8 mouse cellular contexts compared by ENCODE assay signal in the genomic region with DNA sequence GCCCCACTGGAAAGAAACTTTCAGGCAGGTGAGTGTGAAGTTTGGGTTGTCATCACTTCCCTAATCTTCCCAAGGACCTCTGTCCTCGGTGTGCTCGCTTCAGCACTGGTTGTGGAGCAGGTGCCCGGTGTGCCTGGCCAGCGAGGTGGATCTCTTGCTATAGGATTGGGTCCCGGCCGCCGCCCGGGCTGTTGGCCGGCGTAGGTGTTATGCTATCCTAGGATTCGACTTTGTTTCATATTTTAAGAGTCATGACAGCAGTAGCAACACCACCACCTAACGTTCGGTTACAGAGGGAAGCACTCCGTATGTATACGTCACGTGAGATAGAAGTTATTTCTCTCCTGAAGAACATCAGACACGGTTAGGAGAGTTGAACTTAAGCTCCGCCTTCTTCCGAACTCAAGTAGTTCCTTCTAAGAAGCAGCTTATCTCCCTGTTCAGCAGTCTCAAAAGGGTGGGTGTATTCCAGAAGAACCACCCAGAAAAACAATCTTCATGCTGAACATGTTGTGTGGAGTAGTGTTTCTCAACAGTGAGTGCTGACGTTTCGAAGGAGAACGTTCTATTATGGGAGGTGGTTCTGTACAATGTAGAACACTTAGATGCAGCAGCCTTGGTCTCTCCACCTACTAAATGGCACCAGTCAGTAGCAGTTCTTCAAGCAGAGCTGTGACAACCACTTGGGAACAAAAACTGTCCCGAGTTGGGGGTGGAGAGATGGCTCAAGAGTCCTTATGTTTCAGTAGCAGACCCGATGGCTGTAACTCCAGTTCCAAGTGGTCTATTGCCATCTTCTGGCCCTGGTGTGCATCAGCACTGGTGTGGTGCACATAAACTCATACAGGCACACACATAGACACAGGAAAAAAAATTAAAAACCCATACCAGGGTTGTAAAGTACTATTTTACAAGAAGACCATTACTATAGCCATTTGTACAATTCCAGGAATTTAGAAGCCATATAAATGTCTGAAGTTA. TPM values are rescaled to one million over a fixed set of nuclear protein-coding genes. Genes with fewer than 3 reads are reported as not detected.
A peak's percentile ranks its signal among the peaks of the same experiment; 100 is the strongest.
DNase-seq lines count a peak whose midpoint lies in the region; ATAC-seq and TF ChIP-seq lines count a peak whose summit lies in the region.

No protein-coding gene starts in this region.

- TF ChIP-seq CTCF in left cerebral cortex, adult 2 months (IDR thresholded peaks at IDR 0.05) = no peak; the same call in 1 of the 2 replicates

- peaks cover 28% of the 10 kb centered on the region for H3K36me3 ChIP-seq in forebrain, embryonic 15.5 days
- H3K36me3 ChIP-seq in liver, embryonic 13.5 days = peaks cover 57% of the 10 kb centered on the region
- H3K36me3 ChIP-seq in neural tube, embryonic 13.5 days = peaks cover 38% of the 10 kb centered on the region

- peak; percentile 14 for ATAC-seq in activated CD4-positive, CD25-positive, alpha-beta regulatory T cell, adult 4 months
- peak; percentile 51 for ATAC-seq in forebrain, embryonic 15.5 days (replicated peaks)
- peak; percentile 67 for ATAC-seq in liver, embryonic 13.5 days (ENCODE audit: low read depth)
- ATAC-seq in neural tube, embryonic 13.5 days (ENCODE audit: low read depth) = no peak; the same call in 1 of the 2 replicates

- H3K4me3 ChIP-seq in left cerebral cortex, adult 2 months = peak overlapping the region; percentile 90
- peak overlapping the region; percentile 89 for H3K4me3 ChIP-seq in forebrain, embryonic 15.5 days
- peak overlapping the region; percentile 84 for H3K4me3 ChIP-seq in liver, embryonic 13.5 days (replicated peaks)
- peak overlapping the region; percentile 94 for H3K4me3 ChIP-seq in neural tube, embryonic 13.5 days

- H3K4me1 ChIP-seq in forebrain, embryonic 15.5 days = peaks cover 25% of the 10 kb centered on the region
- peaks cover 62% of the 10 kb centered on the region for H3K4me1 ChIP-seq in liver, embryonic 13.5 days (replicated peaks)
- peaks cover 26% of the 10 kb centered on the region for H3K4me1 ChIP-seq in neural tube, embryonic 13.5 days (replicated peaks)

- no peaks in the 10 kb centered on the region for H3K9me3 ChIP-seq in forebrain, embryonic 15.5 days
- H3K9me3 ChIP-seq in liver, embryonic 13.5 days (replicated peaks) = no peaks in the 10 kb centered on the region
- no peaks in the 10 kb centered on the region for H3K9me3 ChIP-seq in neural tube, embryonic 13.5 days

- 16% methylated on average over 24 of the region's 24 CpGs for WGBS in forebrain, embryonic 15.5 days
- WGBS in liver, embryonic 13.5 days (ENCODE audit: insufficient replicate concordance) = 7% methylated on average over 24 of the region's 24 CpGs
- 18% methylated on average over 24 of the region's 24 CpGs for WGBS in neural tube, embryonic 13.5 days

- intact Hi-C loops in left cerebral cortex, adult 2 months (cut with DNase I) = no loop called here

- no peaks in the 10 kb centered on the region for H3K27me3 ChIP-seq in forebrain, embryonic 15.5 days
- H3K27me3 ChIP-seq in liver, embryonic 13.5 days = no peaks in the 10 kb centered on the region
- H3K27me3 ChIP-seq in neural tube, embryonic 13.5 days = no peaks in the 10 kb centered on the region

- H3K9ac ChIP-seq in forebrain, embryonic 15.5 days (replicated peaks) = peak overlapping the region; percentile 59
- H3K9ac ChIP-seq in liver, embryonic 13.5 days = peak overlapping the region; percentile 89
- peak overlapping the region; percentile 78 for H3K9ac ChIP-seq in neural tube, embryonic 13.5 days

- peak overlapping the region; percentile 83 for H3K4me2 ChIP-seq in forebrain, embryonic 15.5 days (replicated peaks)
- peak overlapping the region; percentile 78 for H3K4me2 ChIP-seq in liver, embryonic 13.5 days
- peak overlapping the region; percentile 75 for H3K4me2 ChIP-seq in neural tube, embryonic 13.5 days

- DNase-seq in left cerebral cortex, adult 2 months (ENCODE audit: extremely low spot score in 1 of 2, low spot score in 2 of 2) = no peak
- DNase-seq in left cerebral cortex, adult 9 months (ENCODE audit: low spot score in 2 of 2) = no peak
- peak; percentile 75 for DNase-seq in liver, embryonic 13.5 days
- DNase-seq in adrenal gland, adult 8-10 months = no peak
- no peak for DNase-seq in adrenal gland, postnatal 36 days

- peak overlapping the region; percentile 85 for H3K27ac ChIP-seq in left cerebral cortex, adult 2 months
- peak overlapping the region; percentile 94 for H3K27ac ChIP-seq in forebrain, embryonic 15.5 days (replicated peaks)
- H3K27ac ChIP-seq in liver, embryonic 13.5 days = peak overlapping the region; percentile 99
- H3K27ac ChIP-seq in neural tube, embryonic 13.5 days (replicated peaks) = peak overlapping the region; percentile 90

RNA-seq across cellular contexts. Expression of a gene that starts 0.8 kb away (rescaled TPM):
- 10 to 100 TPM; 34.0 to 40.5 TPM for total RNA-seq in left cerebral cortex, adult 2 months (2021)
- polyA plus RNA-seq in activated CD4-positive, CD25-positive, alpha-beta regulatory T cell, adult 4 months (2017; shearing (Covaris generic)) = 10 to 100 TPM; 49.9 to 74.5 TPM
- 82.6 and 88.3 TPM in 2 replicates for polyA plus RNA-seq in forebrain, embryonic 15.5 days (2015; fragmentation: Nextera tagmentation; extraction: Ambion mirVana)
- 95.3 and 97.0 TPM in 2 replicates for polyA plus RNA-seq in liver, embryonic 13.5 days (2015; fragmentation: Nextera tagmentation; extraction: Ambion mirVana)
- 73.3 and 80.2 TPM in 2 replicates for polyA plus RNA-seq in neural tube, embryonic 13.5 days (2015; fragmentation: Nextera tagmentation; extraction: Ambion mirVana)
- total RNA-seq in adrenal gland, adult 8-10 months (2022) = 10 to 100 TPM; 23.0 to 52.2 (median 36.1) TPM
- total RNA-seq in adrenal gland, postnatal 36 days (2021) = 10 to 100 TPM; 23.8 to 26.0 TPM

RNA-seq across cellular contexts. Expression of a gene that starts 1.1 kb away (rescaled TPM):
- total RNA-seq in left cerebral cortex, adult 2 months (2021) = 10 to 100 TPM; 53.2 to 55.8 TPM
- 10 to 100 TPM; 65.6 to 75.9 TPM for polyA plus RNA-seq in activated CD4-positive, CD25-positive, alpha-beta regulatory T cell, adult 4 months (2017; shearing (Covaris generic))
- 148 and 149 TPM in 2 replicates for polyA plus RNA-seq in forebrain, embryonic 15.5 days (2015; fragmentation: Nextera tagmentation; extraction: Ambion mirVana)
- polyA plus RNA-seq in liver, embryonic 13.5 days (2015; fragmentation: Nextera tagmentation; extraction: Ambion mirVana) = 67.4 and 78.9 TPM in 2 replicates
- polyA plus RNA-seq in neural tube, embryonic 13.5 days (2015; fragmentation: Nextera tagmentation; extraction: Ambion mirVana) = 124 and 138 TPM in 2 replicates
- 10 to 100 TPM; 52.3 to 79.7 (median 65.2) TPM for total RNA-seq in adrenal gland, adult 8-10 months (2022)
- total RNA-seq in adrenal gland, postnatal 36 days (2021) = 10 to 100 TPM; 56.0 to 60.3 TPM

RNA-seq across cellular contexts. Expression of a gene that starts 12.0 kb away (rescaled TPM):
- 10 to 100 TPM; 83.8 to 93.9 TPM for total RNA-seq in left cerebral cortex, adult 2 months (2021)
- polyA plus RNA-seq in activated CD4-positive, CD25-positive, alpha-beta regulatory T cell, adult 4 months (2017; shearing (Covaris generic)) = 10 to 100 TPM; 18.4 to 22.1 TPM
- polyA plus RNA-seq in forebrain, embryonic 15.5 days (2015; fragmentation: Nextera tagmentation; extraction: Ambion mirVana) = 208 TPM in 2 replicates
- polyA plus RNA-seq in liver, embryonic 13.5 days (2015; fragmentation: Nextera tagmentation; extraction: Ambion mirVana) = 321 and 342 TPM in 2 replicates
- polyA plus RNA-seq in neural tube, embryonic 13.5 days (2015; fragmentation: Nextera tagmentation; extraction: Ambion mirVana) = 188 and 193 TPM in 2 replicates
- 100 to 1,000 TPM; 181 to 218 (median 205) TPM for total RNA-seq in adrenal gland, adult 8-10 months (2022)
- 100 to 1,000 TPM; 231 to 240 TPM for total RNA-seq in adrenal gland, postnatal 36 days (2021)

RNA-seq across cellular contexts. Expression of a gene that starts 33.4 kb away (rescaled TPM):
- 10 to 100 TPM; 27.6 to 34.1 TPM for total RNA-seq in left cerebral cortex, adult 2 months (2021)
- polyA plus RNA-seq in activated CD4-positive, CD25-positive, alpha-beta regulatory T cell, adult 4 months (2017; shearing (Covaris generic)) = 1 to 10 TPM; 5.2 to 5.7 TPM
- 16.8 and 17.3 TPM in 2 replicates for polyA plus RNA-seq in forebrain, embryonic 15.5 days (2015; fragmentation: Nextera tagmentation; extraction: Ambion mirVana)
- polyA plus RNA-seq in liver, embryonic 13.5 days (2015; fragmentation: Nextera tagmentation; extraction: Ambion mirVana) = 7.5 and 10.2 TPM in 2 replicates
- polyA plus RNA-seq in neural tube, embryonic 13.5 days (2015; fragmentation: Nextera tagmentation; extraction: Ambion mirVana) = 14.0 and 15.2 TPM in 2 replicates
- total RNA-seq in adrenal gland, adult 8-10 months (2022) = 10 to 100 TPM; 32.5 to 34.6 (median 32.9) TPM
- total RNA-seq in adrenal gland, postnatal 36 days (2021) = 10 to 100 TPM; 28.4 to 31.4 TPM

RNA-seq across cellular contexts. Expression of a gene that starts 48.6 kb away (rescaled TPM):
- total RNA-seq in left cerebral cortex, adult 2 months (2021) = 10 to 100 TPM; 18.6 to 18.9 TPM
- 10 to 100 TPM; 14.3 to 22.6 TPM for polyA plus RNA-seq in activated CD4-positive, CD25-positive, alpha-beta regulatory T cell, adult 4 months (2017; shearing (Covaris generic))
- polyA plus RNA-seq in forebrain, embryonic 15.5 days (2015; fragmentation: Nextera tagmentation; extraction: Ambion mirVana) = 39.4 and 40.5 TPM in 2 replicates
- polyA plus RNA-seq in liver, embryonic 13.5 days (2015; fragmentation: Nextera tagmentation; extraction: Ambion mirVana) = 22.6 and 25.4 TPM in 2 replicates
- 34.0 and 34.8 TPM in 2 replicates for polyA plus RNA-seq in neural tube, embryonic 13.5 days (2015; fragmentation: Nextera tagmentation; extraction: Ambion mirVana)
- total RNA-seq in adrenal gland, adult 8-10 months (2022) = 10 to 100 TPM; 22.5 to 30.3 (median 26.7) TPM
- total RNA-seq in adrenal gland, postnatal 36 days (2021) = 10 to 100 TPM; 21.8 to 26.3 TPM
